Mouse (Mus musculus) ovary, postnatal 10 days (tissue): ENCODE data around the gene Tfe3.
"Not testable (repeated sequence)": the region's sequence is repeated elsewhere in the genome, so short reads cannot be mapped to it uniquely, and the experiment has no call there.

ENCODE experiments used
- DNase-seq: peaks from one replicate; pipeline ENCODE4 v3.0.0; 2022; ENCODE audit warnings: low spot score

The Tfe3 gene

GRCm38 (mm10) chrX:7753627-7754026 is 8.7 kb upstream of the Tfe3 start:
- DNase-seq, result not testable (repeated sequence)

- DNase-seq, result no peak
Observed at GRCm38 (mm10) chrX:7762921-7763197, 499 bp downstream of the Tfe3 start.

- no peak for DNase-seq
Observed at GRCm38 (mm10) chrX:7763631-7764393, 1.5 kb downstream of the Tfe3 start.

- DNase-seq, result no peak
Observed at GRCm38 (mm10) chrX:7764657-7765280, 2.4 kb downstream of the Tfe3 start.

DNA sequence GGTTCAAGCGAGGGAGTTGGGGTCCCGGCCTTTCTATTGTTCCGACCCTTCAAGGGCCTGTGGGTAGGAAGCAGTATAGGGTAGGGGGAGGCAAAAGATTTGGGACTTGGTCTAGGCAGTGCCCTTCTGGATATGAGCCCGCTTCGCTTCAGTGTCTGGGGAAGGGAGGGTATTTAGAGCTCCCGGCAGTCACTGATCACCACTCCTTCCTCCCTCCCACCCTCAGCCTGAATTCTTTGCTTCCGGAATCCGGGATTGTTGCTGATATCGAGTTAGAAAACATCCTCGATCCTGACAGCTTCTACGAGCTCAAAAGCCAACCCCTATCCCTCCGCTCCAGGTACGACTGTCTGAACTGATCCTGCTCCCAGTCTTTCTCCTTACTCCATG is 2.9 kb downstream of the Tfe3 start:
- no peak for DNase-seq

- DNase-seq, result no peak
Observed at GRCm38 (mm10) chrX:7765764-7766163, 3.4 kb downstream of the Tfe3 start.

- DNase-seq, result no peak
Observed at GRCm38 (mm10) chrX:7769302-7770017, 7.1 kb downstream of the Tfe3 start.

- DNase-seq, result no peak
Observed at GRCm38 (mm10) chrX:7772766-7773165, 10.4 kb downstream of the Tfe3 start.

DNA sequence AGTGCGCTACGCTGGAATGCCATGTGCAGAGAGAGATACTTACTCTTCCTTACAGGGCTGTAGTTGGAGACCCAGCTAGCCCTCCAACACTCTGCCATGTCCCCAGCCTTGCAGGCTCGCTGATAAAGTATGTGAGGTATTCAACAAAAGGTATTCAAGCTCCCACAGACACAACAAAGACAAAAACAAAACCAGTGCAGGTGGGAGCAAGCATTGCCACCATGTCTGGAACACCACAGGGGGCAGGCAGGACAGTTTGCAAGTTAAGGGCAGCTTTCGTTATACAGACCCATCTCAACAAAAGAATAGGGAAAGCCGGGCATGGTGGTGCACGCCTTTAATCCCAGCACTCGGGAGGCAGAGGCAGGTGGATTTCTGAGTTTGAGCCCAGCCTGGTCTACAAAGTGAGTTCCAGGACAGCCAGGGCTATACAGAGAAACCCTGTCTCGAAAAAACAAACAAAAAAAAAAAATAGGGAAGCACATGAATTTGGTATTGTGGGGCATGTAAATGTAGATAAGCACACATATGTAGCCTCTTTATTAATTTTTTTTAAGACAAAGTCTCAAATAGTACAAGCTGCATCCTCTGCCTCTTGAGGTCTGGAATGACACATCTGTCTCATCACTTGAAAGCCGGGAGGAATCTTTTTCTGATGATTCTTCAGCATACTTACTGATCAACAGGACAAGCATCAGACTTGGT is 13.3 kb downstream of the Tfe3 start:
- no peak for DNase-seq

- DNase-seq, result no peak
Observed at GRCm38 (mm10) chrX:7776329-7777082, 14.1 kb downstream of the Tfe3 start.

- no peak for DNase-seq
Observed at GRCm38 (mm10) chrX:7778450-7779244, 16.3 kb downstream of the Tfe3 start.

- DNase-seq, result no peak
Observed at GRCm38 (mm10) chrX:7779294-7779693, 16.9 kb downstream of the Tfe3 start.

DNA sequence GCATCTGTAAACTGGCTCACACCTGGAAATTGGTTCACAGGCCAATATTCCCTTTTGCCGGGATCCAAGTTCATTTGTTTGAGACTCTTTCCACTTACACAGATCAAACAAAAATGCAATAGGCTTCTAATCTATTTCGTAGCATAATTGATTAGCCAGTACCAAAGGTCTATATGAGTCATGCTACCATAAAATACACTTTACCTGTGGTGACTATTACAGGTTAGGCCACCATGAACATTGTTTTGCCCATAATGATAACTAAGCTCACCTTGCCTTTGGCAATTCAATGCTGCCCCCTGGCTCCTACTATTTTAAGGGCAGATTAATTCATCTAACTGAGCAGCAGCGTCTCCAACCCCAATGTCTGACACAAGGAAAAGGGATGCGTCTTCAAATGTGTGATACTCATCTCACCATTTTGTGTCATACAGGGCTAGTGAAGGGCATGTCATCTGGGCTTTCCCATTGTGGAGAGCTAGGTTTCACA is 20.3 kb downstream of the Tfe3 start:
- DNase-seq, result no peak

DNA sequence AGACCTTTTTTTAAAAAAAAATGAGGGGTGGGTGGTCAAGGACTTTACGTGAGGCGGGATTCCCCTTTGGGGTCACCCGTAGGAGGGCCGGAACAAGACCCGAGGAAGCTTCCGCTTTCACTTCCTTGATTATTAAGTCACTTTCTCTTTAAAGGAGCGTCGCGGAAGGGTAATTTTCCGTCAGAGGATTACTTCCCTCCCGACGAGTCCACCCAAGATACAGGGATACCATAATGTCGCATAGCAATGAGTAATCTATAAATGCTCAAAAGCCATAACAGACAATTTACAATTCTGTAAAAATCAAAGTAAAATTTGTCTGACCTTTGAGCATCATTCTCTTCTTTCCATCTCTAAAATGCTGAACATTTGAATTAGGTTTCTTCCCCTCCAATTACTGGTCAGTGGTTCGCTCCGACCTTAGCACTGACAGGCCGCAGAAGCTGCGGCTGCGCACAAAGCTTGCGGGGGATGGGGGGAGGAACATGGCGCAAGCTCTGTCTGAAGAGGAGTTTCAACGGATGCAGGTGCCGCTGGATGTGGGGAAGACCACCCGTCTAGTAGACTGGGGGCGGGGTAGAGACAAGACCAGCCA is 27.3 kb downstream of the Tfe3 start, which contains the start of gene Gripap1:
Gene Gripap1 (plus strand): TSS at position 224 of the 595 bp plus-strand sequence.
- no peak for DNase-seq

DNA sequence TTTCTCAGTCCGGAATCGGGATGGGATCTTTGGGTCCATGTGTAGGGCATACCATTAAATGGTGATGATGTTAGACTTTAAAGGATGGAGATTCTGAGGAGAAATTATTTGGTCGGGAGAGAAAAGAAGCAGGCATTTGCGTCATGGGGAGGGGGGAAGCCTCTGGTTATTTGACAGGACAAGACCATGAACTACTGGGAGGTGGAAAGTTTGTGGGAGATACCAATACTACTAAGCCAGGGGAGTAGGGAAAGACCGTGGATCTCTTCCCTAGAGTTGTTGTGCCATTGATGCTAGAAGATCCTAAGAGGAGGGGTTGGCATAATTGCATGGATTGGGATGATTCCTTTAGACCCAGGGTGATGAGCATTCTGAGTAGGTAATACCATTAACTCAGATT is 27.9 kb downstream of the Tfe3 start:
- DNase-seq, result no peak

DNA sequence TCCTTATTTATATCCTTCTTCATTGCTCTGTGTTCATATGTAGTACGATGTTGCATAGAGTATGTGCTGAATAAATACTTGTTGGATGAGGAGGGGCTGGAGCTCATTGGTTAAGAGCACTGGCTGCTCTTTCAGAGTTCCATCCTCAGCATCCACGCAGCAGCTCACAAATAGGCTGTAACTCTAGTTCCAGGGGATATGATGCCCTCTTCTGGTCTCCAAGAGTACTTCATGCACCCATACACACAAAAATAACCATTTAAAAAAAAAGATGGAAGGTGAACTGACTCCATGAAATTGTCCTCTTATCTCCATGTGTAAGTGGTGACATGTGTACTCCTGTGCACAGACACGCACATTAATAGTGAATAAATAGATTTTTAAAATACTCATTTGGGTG is 31.0 kb downstream of the Tfe3 start:
- no peak for DNase-seq

- no peak for DNase-seq
Observed at GRCm38 (mm10) chrX:7795016-7795415, 32.7 kb downstream of the Tfe3 start.

GRCm38 (mm10) chrX:7797327-7797726 is 35.0 kb downstream of the Tfe3 start:
- DNase-seq, result no peak

GRCm38 (mm10) chrX:7802157-7802556 is 39.8 kb downstream of the Tfe3 start:
- DNase-seq, result not testable (repeated sequence)

DNA sequence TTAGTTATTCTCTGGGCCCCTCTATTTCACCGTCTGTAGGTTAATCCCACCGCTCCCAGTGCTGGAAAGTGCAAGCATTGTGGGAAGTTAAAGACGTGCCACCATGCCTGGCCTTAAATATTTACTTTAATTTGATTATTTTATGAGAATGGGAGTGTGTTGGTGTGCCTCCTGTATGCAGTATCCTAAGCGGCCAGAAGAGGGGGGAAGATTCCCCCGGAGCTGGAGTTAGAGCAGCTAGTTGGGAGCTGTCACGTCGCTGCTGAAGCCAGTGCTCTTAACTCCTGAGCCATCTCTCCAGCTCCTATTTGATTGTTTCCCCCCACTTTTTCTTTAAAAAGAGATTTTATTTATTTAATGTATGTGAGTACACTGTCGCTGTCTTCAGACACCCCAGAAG is 52.7 kb downstream of the Tfe3 start:
- not testable (repeated sequence) for DNase-seq
